Mouse (Mus musculus) limb, embryonic 14.5 days (tissue): ENCODE results near the gene Mks1. TPM values are rescaled to one million over a fixed set of nuclear protein-coding genes. Genes with fewer than 3 reads are reported as not detected.

ENCODE experiments used
- ATAC-seq: fragments of 200-750 bp; cut with Nextera tagmentation; 2 replicates; pipeline ENCODE4 v1.8.0; 2017; ENCODE audit warnings: low read depth, moderate number of reproducible peaks, moderate TSS enrichment; ENCODE audit not compliant: low FRiP score
- DNase-seq: peaks from one replicate; pipeline ENCODE4 v3.0.0-alpha.2; 2015; ENCODE audit warnings: low spot score
- H3K27ac ChIP-seq: fragments of 300-500 bp; sonication (generic); replicated peaks from 2 replicates; pipeline ENCODE4 v1.5.1; 2014; ENCODE audit warnings: low read depth, mild to moderate bottlenecking, low read length, moderate library complexity, mixed read lengths
- H3K27me3 ChIP-seq: fragments of 300-500 bp; sonication (generic); 2 replicates; pipeline ENCODE4 v1.6.1; 2014; ENCODE audit warnings: low read length, mixed read lengths; ENCODE audit not compliant: control insufficient read depth, insufficient read depth
- H3K36me3 ChIP-seq: fragments of 300-500 bp; sonication (generic); 2 replicates; pipeline ENCODE4 v1.6.1; 2014; ENCODE audit warnings: mild to moderate bottlenecking, low read length, moderate library complexity, mixed read lengths; ENCODE audit not compliant: control insufficient read depth, insufficient read depth
- H3K4me1 ChIP-seq: fragments of 300-500 bp; sonication (generic); 2 replicates; pipeline ENCODE4 v1.6.1; 2014; ENCODE audit warnings: antibody characterized with exemption, low read length, mixed read lengths; ENCODE audit not compliant: control insufficient read depth, insufficient read depth
- H3K4me2 ChIP-seq: fragments of 300-500 bp; sonication (generic); replicated peaks from 2 replicates; pipeline ENCODE4 v1.6.1; 2014; ENCODE audit warnings: low read depth, mild to moderate bottlenecking, low read length, moderate library complexity; ENCODE audit not compliant: severe bottlenecking
- H3K4me3 ChIP-seq: fragments of 300-500 bp; sonication (generic); replicated peaks from 2 replicates; pipeline ENCODE4 v1.5.1; 2014; ENCODE audit warnings: low read length
- H3K9ac ChIP-seq: fragments of 300-500 bp; sonication (generic); 2 replicates; pipeline ENCODE4 v1.6.1; 2014; ENCODE audit warnings: mild to moderate bottlenecking, low read depth, low read length, moderate library complexity; ENCODE audit not compliant: severe bottlenecking
- H3K9me3 ChIP-seq: fragments of 300-500 bp; sonication (generic); 2 replicates; pipeline ENCODE4 v1.6.1; 2016; ENCODE audit warnings: low read length; ENCODE audit not compliant: control insufficient read depth
- POLR2A ChIP-seq: fragments of 200-500 bp; IDR thresholded peaks from 2 replicates; pipeline ENCODE4 v1.8.0; 2012; ENCODE audit warnings: inconsistent platforms, mild to moderate bottlenecking, moderate library complexity, borderline replicate concordance; ENCODE audit not compliant: insufficient read depth, insufficient read length; ENCODE audit errors: extremely low read depth
- WGBS: fragments of 180-500 bp; shearing (Covaris S2); extraction: QIAGEN DNeasy Blood & Tissue Kit; methylation state at CpG from one replicate; pipeline ENCODE4 v1.1.7; 2014; 5-methylcytosine and 5-hydroxymethylcytosine counted together
- polyA plus RNA-seq, 2 experiments: library from polyadenylated mRNA; depleted of rRNA in 1 of 2; stranded (reverse) in 1 of 2; unstranded in 1 of 2; fragments of >200 nt; fragmentation: Nextera tagmentation in 1 of 2; extraction: Ambion mirVana in 1 of 2; gene quantifications; 2 replicates each; pipeline versions ENCODE4 v1.2.1 to v1.2.3; 2012 to 2014

Gene Mks1
- polyA plus RNA-seq, 2 experiments, result 12.8 to 31.0 TPM

- H3K36me3 ChIP-seq, result no peaks in the 10 kb centered on the region
- H3K27me3 ChIP-seq, result no peaks in the 10 kb centered on the region
- no peaks in the 10 kb centered on the region for H3K4me1 ChIP-seq
- no peak for TF ChIP-seq POLR2A
- no peak overlapping the region for H3K4me3 ChIP-seq
- H3K27ac ChIP-seq, result no peak overlapping the region
- WGBS, result 67% methylated on average over 8 of the region's 8 CpGs
- H3K9ac ChIP-seq, result no peak overlapping the region
- H3K4me2 ChIP-seq, result no peak overlapping the region
- ATAC-seq (no peak), DNase-seq (no peak)
- no peaks in the 10 kb centered on the region for H3K9me3 ChIP-seq
These were observed 12.3 kb upstream of the Mks1 start for GRCm38 (mm10) chr11:87840676-87841075.

GRCm38 (mm10) chr11:87841436-87841835 lies 11.6 kb upstream of the Mks1 start:
- H3K4me2 ChIP-seq, result no peak overlapping the region
- no peak overlapping the region for H3K4me3 ChIP-seq
- H3K4me1 ChIP-seq, result no peaks in the 10 kb centered on the region
- ATAC-seq, result no peak
- no peak for DNase-seq
- H3K27me3 ChIP-seq, result no peaks in the 10 kb centered on the region
- H3K36me3 ChIP-seq, result no peaks in the 10 kb centered on the region
- TF ChIP-seq POLR2A, result no peak
- no peaks in the 10 kb centered on the region for H3K9me3 ChIP-seq
- no peak overlapping the region for H3K27ac ChIP-seq
- H3K9ac ChIP-seq, result no peak overlapping the region
- WGBS, result 87% methylated on average over 3 of the region's 3 CpGs

GRCm38 (mm10) chr11:87846968-87847600 lies 5.9 kb upstream of the Mks1 start:
- no peaks in the 10 kb centered on the region for H3K4me1 ChIP-seq
- DNase-seq, result no peak
- no peak overlapping the region for H3K4me2 ChIP-seq
- no peaks in the 10 kb centered on the region for H3K27me3 ChIP-seq
- H3K36me3 ChIP-seq, result no peaks in the 10 kb centered on the region
- no peak for ATAC-seq
- no peaks in the 10 kb centered on the region for H3K9me3 ChIP-seq
- no peak overlapping the region for H3K9ac ChIP-seq
- no peak for TF ChIP-seq POLR2A
- H3K4me3 ChIP-seq, result no peak overlapping the region
- 80% methylated on average over 12 of the region's 12 CpGs for WGBS
- H3K27ac ChIP-seq, result no peak overlapping the region

- H3K9me3 ChIP-seq, result no peaks in the 10 kb centered on the region
- ATAC-seq, result no peak
- H3K4me2 ChIP-seq, result no peak overlapping the region
- no peak overlapping the region for H3K4me3 ChIP-seq
- TF ChIP-seq POLR2A, result no peak
- H3K9ac ChIP-seq, result no peak overlapping the region
- H3K4me1 ChIP-seq, result peaks cover 4% of the 10 kb centered on the region; the same call in 1 of the 2 replicates
- H3K27ac ChIP-seq, result no peak overlapping the region
- H3K36me3 ChIP-seq, result no peaks in the 10 kb centered on the region
- WGBS, result 77% methylated on average over 6 of the region's 6 CpGs
- no peaks in the 10 kb centered on the region for H3K27me3 ChIP-seq
- no peak for DNase-seq
These were observed 5.1 kb upstream of the Mks1 start for GRCm38 (mm10) chr11:87847884-87848283.

DNA sequence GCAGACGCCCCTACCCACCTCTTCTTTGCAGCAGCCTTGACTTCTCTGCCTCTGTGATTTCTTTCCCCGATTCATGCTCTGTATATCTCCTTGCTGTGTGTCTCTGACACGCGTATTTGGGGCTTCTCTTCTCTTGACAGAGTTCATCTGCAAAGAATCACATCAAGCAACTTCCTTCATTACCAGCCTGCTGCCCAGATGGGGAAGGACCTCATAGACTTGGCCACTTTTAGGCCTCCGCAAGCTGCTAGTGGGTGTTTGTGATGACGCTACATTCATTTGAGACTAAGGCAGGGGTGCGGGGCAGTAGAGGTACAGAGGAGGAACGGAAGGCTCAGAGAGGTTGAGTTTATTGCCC lies 561 bp downstream of the Mks1 start:
- peaks cover 21% of the 10 kb centered on the region for H3K36me3 ChIP-seq
- WGBS, result 39% methylated on average over 8 of the region's 8 CpGs
- H3K27ac ChIP-seq, result peak overlapping the region; percentile 38
- H3K4me3 ChIP-seq, result peak overlapping the region; percentile 63
- peak overlapping the region; percentile 62 for H3K9ac ChIP-seq
- H3K27me3 ChIP-seq, result no peaks in the 10 kb centered on the region
- no peak for TF ChIP-seq POLR2A
- peak overlapping the region; percentile 70 for H3K4me2 ChIP-seq
- peaks cover 7% of the 10 kb centered on the region for H3K4me1 ChIP-seq
- DNase-seq (no peak), ATAC-seq (no peak)
- no peaks in the 10 kb centered on the region for H3K9me3 ChIP-seq
